Mouse (Mus musculus) neural tube, embryonic 12.5 days (tissue): ENCODE results near the gene Lpar5. TPM values are rescaled to one million over a fixed set of nuclear protein-coding genes. Genes with fewer than 3 reads are reported as not detected.
"Not testable (repeated sequence)": the region's sequence is repeated elsewhere in the genome, so short reads cannot be mapped to it uniquely, and the experiment has no call there.

Source experiments
- ATAC-seq: fragments of 200-750 bp; cut with Nextera tagmentation; 2 replicates; pipeline ENCODE4 v1.8.0; 2017; ENCODE audit warnings: low read depth, mild to moderate bottlenecking, moderate TSS enrichment, moderate library complexity; ENCODE audit not compliant: low FRiP score
- H3K27ac ChIP-seq: fragments of 300-500 bp; sonication (generic); 2 replicates; pipeline ENCODE4 v1.5.1; 2016
- H3K27me3 ChIP-seq: fragments of 300-500 bp; sonication (generic); replicated peaks from 2 replicates; pipeline ENCODE4 v1.6.1; 2016; ENCODE audit warnings: mild to moderate bottlenecking
- H3K36me3 ChIP-seq: fragments of 300-500 bp; sonication (generic); 2 replicates; pipeline ENCODE4 v1.6.1; 2016; ENCODE audit warnings: mild to moderate bottlenecking
- H3K4me1 ChIP-seq: fragments of 300-500 bp; sonication (generic); 2 replicates; pipeline ENCODE4 v1.6.1; 2016
- H3K4me2 ChIP-seq: fragments of 300-500 bp; sonication (generic); replicated peaks from 2 replicates; pipeline ENCODE4 v1.6.1; 2016; ENCODE audit warnings: mild to moderate bottlenecking
- H3K4me3 ChIP-seq: fragments of 300-500 bp; sonication (generic); 2 replicates; pipeline ENCODE4 v1.5.1; 2016
- H3K9ac ChIP-seq: fragments of 300-500 bp; sonication (generic); 2 replicates; pipeline ENCODE4 v1.6.1; 2016; ENCODE audit warnings: mild to moderate bottlenecking
- H3K9me3 ChIP-seq: fragments of 300-500 bp; sonication (generic); 2 replicates; pipeline ENCODE4 v1.6.1; 2016; ENCODE audit warnings: mild to moderate bottlenecking
- WGBS: fragments of 180-500 bp; shearing (Covaris S2); methylation state at CpG from one replicate; pipeline ENCODE4 v1.1.7; 2016; 5-methylcytosine and 5-hydroxymethylcytosine counted together
- polyA plus RNA-seq: library from polyadenylated mRNA; unstranded; fragments of >200 nt; fragmentation: Nextera tagmentation; extraction: Ambion mirVana; gene quantifications from 2 replicates; pipeline ENCODE4 v1.2.1, GENCODE M21; 2016

The Lpar5 gene
- polyA plus RNA-seq, 1 experiment from 2014 or later, result 0.32 TPM

DNA sequence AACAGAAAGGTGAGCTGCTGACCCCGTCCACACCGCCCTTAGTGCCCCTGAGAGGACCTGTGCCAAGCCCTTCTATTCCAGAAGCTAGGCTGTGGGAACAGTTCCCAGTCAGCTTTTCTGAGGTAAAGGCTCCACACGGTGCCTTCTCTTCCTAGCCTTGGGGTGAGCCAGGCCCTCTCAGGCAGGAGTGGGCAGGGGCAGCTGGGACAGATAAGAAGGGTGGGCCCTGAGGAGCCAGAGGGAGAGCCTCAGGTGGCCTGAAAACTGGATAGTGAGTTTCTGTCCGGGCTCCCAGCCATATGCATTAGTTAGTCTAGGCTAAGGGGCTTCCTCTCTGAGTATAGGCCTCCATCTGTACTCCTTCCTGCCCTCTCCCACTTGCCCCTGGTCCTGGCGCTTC lies 5.2 kb upstream of the Lpar5 start:
- Histone ChIP-seq H3K4me2 (no peak overlapping the region), H3K4me1 (0 out of 2 replicates have a peak, but pooled peaks cover 3% of the 10 kb centered on the region), H3K27ac (no peak overlapping the region), H3K27me3 (no peaks in the 10 kb centered on the region), H3K9ac (no peak overlapping the region), H3K9me3 (no peaks in the 10 kb centered on the region), H3K36me3 (no peaks in the 10 kb centered on the region), H3K4me3 (no peak overlapping the region)
- whole genome bisulfite sequencing, result 89% methylated on average over 5 of the region's 5 CpGs
- ATAC-seq, result no peak

GRCm38 (mm10) chr6:125063906-125064305 lies 3.8 kb upstream of the Lpar5 start:
- Histone ChIP-seq H3K9me3 (no peaks in the 10 kb centered on the region), H3K27me3 (no peaks in the 10 kb centered on the region), H3K9ac (no peak overlapping the region), H3K4me1 (0 out of 2 replicates have a peak, but pooled peaks cover 3% of the 10 kb centered on the region), H3K27ac (no peak overlapping the region), H3K4me3 (no peak overlapping the region), H3K36me3 (no peaks in the 10 kb centered on the region), H3K4me2 (no peak overlapping the region)
- 80% methylated on average over 6 of the region's 6 CpGs for WGBS
- ATAC-seq, result no peak

DNA sequence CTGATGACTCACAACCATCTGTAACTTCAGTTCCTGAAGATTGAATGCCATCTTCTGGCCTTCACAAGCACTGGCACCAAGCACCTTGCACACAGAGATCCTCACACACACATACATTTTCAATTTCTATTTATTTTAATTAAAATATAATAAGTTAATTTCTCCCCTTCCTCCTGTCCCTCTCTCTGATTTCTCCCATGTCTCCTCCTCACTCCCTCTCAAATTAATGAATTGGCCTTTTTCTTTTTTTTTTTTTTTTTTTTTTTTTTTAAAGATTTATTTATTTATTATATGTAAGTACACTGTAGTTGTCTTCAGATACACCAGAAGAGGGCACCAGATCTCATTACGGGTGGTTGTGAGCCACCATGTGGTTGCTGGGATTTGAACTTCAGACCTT lies 2.5 kb upstream of the Lpar5 start:
- not testable (repeated sequence) for H3K9ac ChIP-seq, ATAC-seq
- WGBS, result no CpG with 5 or more reads among the region's 1 CpGs

DNA sequence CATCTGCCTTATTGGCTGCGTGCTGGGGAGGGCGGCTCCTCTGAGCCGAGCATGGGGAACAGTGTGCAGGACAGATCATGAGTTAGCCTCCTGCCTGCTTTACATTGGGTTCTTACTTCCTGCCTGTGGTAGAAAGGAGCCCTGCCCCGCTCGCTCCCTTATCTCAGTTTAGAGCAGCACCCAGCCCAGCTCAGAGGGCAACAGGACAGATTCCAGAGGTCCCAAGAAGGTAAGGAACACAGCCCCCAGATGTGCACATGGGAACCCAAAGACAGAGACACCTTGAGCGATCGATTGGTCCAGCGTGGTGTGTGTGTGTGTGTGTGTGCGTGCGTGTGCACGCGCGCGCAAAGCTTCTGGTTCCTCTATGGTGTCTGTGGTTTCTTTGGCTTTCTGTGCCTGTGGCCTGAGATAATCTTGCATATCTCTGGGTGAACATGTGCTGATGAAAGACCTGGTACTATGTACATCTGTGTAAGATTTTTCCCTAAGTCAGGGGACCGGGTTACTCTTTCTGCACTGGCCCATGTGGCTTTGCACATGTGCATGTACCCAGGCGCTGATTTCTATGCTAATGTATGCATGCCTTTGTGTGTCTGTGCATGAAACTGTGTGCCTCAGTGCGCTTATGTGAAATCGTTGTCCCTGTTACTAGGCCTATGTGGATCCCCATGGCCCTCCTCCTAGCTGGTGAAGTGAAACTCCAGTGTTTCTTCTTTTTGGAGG lies 3.6 kb downstream of the Lpar5 start:
- Histone ChIP-seq H3K4me3 (no peak overlapping the region), H3K27me3 (no peaks in the 10 kb centered on the region), H3K36me3 (no peaks in the 10 kb centered on the region), H3K4me2 (no peak overlapping the region), H3K27ac (peak overlapping the region; percentile 51; the same call in 1 of the 2 replicates), H3K9me3 (no peaks in the 10 kb centered on the region), H3K4me1 (peaks cover 10% of the 10 kb centered on the region; the same call in 1 of the 2 replicates), H3K9ac (no peak overlapping the region)
- WGBS, result 83% methylated on average over 18 of the region's 18 CpGs
- ATAC-seq, result peak; percentile 70

More for the DNA sequence above, 2.5 kb upstream of the Lpar5 start:
- H3K27me3 ChIP-seq, H3K9me3 ChIP-seq, H3K36me3 ChIP-seq, H3K27ac ChIP-seq, H3K4me2 ChIP-seq, H3K4me3 ChIP-seq, H3K4me1 ChIP-seq: not testable (repeated sequence)

DNA sequence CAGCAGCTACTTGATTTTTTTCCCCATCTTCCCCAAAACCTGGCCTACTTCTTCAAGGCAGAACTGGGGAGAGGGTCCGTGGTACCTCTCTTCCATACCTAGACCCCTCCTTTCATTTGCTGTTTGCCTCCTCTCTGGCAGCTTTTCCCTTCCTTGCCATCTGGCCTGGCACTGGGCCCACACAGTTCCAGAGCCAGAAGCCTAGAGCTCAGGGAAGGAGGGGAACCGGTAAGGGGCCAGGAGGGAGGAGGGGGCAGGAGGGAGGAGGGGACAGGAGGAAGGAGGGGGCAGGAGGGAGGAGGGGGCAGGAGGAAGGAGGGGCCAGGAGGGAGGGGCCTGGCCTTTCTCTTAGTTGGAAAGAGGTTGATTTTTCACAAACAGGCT lies 4.2 kb downstream of the Lpar5 start:
- Histone ChIP-seq H3K4me2 (no peak overlapping the region; the same call in 1 of the 2 replicates), H3K4me3 (no peak overlapping the region), H3K27me3 (no peaks in the 10 kb centered on the region), H3K27ac (peak overlapping the region; percentile 51; the same call in 1 of the 2 replicates), H3K9me3 (no peaks in the 10 kb centered on the region), H3K9ac (no peak overlapping the region), H3K36me3 (no peaks in the 10 kb centered on the region), H3K4me1 (peaks cover 10% of the 10 kb centered on the region; the same call in 1 of the 2 replicates)
- 22% methylated on average over 2 of the region's 2 CpGs for WGBS
- peak; percentile 68 for ATAC-seq

DNA sequence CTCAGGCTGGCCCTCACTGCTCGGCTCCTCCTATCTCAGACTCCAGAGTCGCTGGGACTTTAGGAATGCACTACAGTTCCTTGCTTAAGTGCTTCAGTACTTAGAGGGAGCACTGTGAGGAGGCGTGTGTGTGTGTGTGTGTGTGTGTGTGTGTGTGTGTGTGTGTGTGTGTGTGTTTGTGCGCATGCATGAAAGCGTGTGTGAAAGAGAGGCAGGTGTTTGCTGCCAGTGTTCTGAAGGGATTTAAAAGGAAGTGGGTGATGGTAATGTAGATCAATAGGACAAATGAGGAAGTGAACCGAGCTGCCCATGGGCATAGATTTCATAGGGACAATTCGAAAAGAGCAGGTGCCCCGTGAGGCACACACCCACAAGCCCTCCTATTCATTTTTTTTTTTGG lies 6.1 kb downstream of the Lpar5 start:
- no peak overlapping the region for H3K4me3 ChIP-seq
- H3K9me3 ChIP-seq, result no peaks in the 10 kb centered on the region
- H3K27ac ChIP-seq, result no peak overlapping the region
- H3K4me2 ChIP-seq, result no peak overlapping the region
- no peaks in the 10 kb centered on the region for H3K27me3 ChIP-seq
- H3K9ac ChIP-seq, result no peak overlapping the region
- peaks cover 10% of the 10 kb centered on the region; the same call in 1 of the 2 replicates for H3K4me1 ChIP-seq
- 72% methylated on average over 8 of the region's 8 CpGs for WGBS
- no peak for ATAC-seq
- no peaks in the 10 kb centered on the region for H3K36me3 ChIP-seq

GRCm38 (mm10) chr6:125081394-125081793 lies 13.7 kb downstream of the Lpar5 start:
- 28% methylated on average over 25 of the region's 25 CpGs for WGBS
- peak; percentile 48 for ATAC-seq

GRCm38 (mm10) chr6:125081797-125082560 lies 14.3 kb downstream of the Lpar5 start:
- Histone ChIP-seq H3K9me3 (no peaks in the 10 kb centered on the region), H3K27me3 (no peaks in the 10 kb centered on the region), H3K4me3 (peak overlapping the region; percentile 36), H3K27ac (peak overlapping the region; percentile 80; the same call in 1 of the 2 replicates), H3K4me1 (no peaks in the 10 kb centered on the region), H3K4me2 (peak overlapping the region; percentile 67), H3K9ac (peak overlapping the region; percentile 65), H3K36me3 (no peaks in the 10 kb centered on the region)
- 24% methylated on average over 45 of the region's 45 CpGs for WGBS
- ATAC-seq, result peak; percentile 88

More at GRCm38 (mm10) chr6:125081394-125081793, 13.7 kb downstream of the Lpar5 start:
- H3K4me2 ChIP-seq, result peak overlapping the region; percentile 67
- peak overlapping the region; percentile 65 for H3K9ac ChIP-seq
- no peaks in the 10 kb centered on the region for H3K36me3 ChIP-seq
- no peaks in the 10 kb centered on the region for H3K9me3 ChIP-seq
- peak overlapping the region; percentile 80; the same call in 1 of the 2 replicates for H3K27ac ChIP-seq
- no peaks in the 10 kb centered on the region for H3K27me3 ChIP-seq
- H3K4me1 ChIP-seq, result no peaks in the 10 kb centered on the region
- peak overlapping the region; percentile 36 for H3K4me3 ChIP-seq

DNA sequence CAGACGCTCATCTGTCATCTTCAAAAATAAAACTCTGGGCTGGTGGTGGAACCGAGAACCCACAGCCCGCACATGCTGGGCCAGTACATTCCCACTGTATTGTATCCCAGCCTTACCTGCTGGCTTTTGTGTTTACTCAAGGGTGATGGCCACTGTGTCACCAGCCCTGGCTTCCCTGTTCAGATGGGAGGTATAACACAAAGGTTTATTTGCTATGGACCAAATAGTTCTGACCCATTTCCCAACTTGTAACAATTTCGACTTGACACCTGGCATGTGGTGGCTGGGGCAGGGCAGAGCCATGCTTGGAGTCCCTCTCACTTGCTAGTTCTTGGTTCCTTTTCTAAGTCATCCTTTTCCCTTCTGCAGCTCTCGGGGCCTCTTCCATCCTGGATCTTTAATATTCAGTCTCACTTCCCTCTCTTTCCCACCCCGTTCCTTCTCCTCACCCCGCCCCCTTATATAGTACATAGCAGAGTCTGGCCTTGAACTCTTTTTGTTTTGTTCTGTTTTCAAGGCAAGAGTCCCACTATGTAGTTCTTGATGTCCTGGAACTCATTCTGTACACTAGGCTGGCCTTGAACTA lies 15.2 kb downstream of the Lpar5 start:
- Histone ChIP-seq H3K9ac (no peak overlapping the region), H3K4me2 (no peak overlapping the region), H3K4me1 (no peaks in the 10 kb centered on the region), H3K27ac (no peak overlapping the region), H3K4me3 (no peak overlapping the region), H3K9me3 (no peaks in the 10 kb centered on the region), H3K36me3 (no peaks in the 10 kb centered on the region), H3K27me3 (no peaks in the 10 kb centered on the region)
- 92% methylated on average over 7 of the region's 7 CpGs for WGBS
- no peak for ATAC-seq

- no peak overlapping the region for H3K9ac ChIP-seq
- no peak overlapping the region for H3K4me3 ChIP-seq
- H3K27me3 ChIP-seq, result no peaks in the 10 kb centered on the region
- H3K27ac ChIP-seq, result no peak overlapping the region
- no peak overlapping the region for H3K4me2 ChIP-seq
- peaks cover 7% of the 10 kb centered on the region for H3K4me1 ChIP-seq
- no peaks in the 10 kb centered on the region for H3K36me3 ChIP-seq
- H3K9me3 ChIP-seq, result no peaks in the 10 kb centered on the region
- 11% methylated on average over 4 of the region's 4 CpGs for WGBS
- ATAC-seq, result no peak
Observed at GRCm38 (mm10) chr6:125084424-125084823, 16.7 kb downstream of the Lpar5 start.

DNA sequence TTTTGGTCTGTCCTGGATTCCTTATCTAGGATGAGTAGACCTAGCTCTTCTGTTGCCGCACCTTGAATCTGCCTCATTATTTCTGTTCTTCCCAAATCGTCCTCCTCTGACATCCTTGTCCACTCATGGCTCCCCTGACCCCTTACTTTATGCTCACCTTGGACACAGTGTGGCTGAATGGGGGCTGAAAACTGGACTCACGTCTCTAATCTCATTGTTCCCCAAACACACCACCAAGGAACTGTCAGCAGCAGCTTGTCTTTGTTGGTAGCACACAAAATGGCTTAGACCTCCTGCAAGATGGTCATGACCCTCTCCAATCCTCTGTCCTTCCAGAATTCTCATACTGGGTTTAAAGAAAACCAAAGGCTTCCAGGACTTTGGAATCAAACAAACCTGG lies 20.2 kb downstream of the Lpar5 start:
- Histone ChIP-seq H3K9ac (no peak overlapping the region), H3K27ac (peak overlapping the region; percentile 91; the same call in 1 of the 2 replicates), H3K4me1 (peaks cover 22% of the 10 kb centered on the region), H3K4me3 (no peak overlapping the region), H3K36me3 (no peaks in the 10 kb centered on the region), H3K9me3 (no peaks in the 10 kb centered on the region), H3K27me3 (no peaks in the 10 kb centered on the region), H3K4me2 (no peak overlapping the region)
- ATAC-seq, result no peak
- WGBS, result 83% methylated on average over 3 of the region's 3 CpGs
